Comparison of ENCODE assay signal across 9 mouse cellular contexts in genomic region chr17:37028212-37028611, GRCm38 (mm10). TPM values are rescaled to one million over a fixed set of nuclear protein-coding genes. Genes with fewer than 3 reads are reported as not detected.
DNase-seq lines count a peak whose midpoint lies in the region; ATAC-seq lines count a peak whose summit lies in the region.
"Had no signal": no experiment of that assay in that cellular context is flagged by ENCODE, and none has a peak within 500 bp of the region (broad histone marks: within the 10 kb centered on the region; RNA-seq: fewer than 3 reads in every experiment).

No protein-coding gene starts in this region.

- H3K4me1 ChIP-seq in heart, embryonic 14.5 days (ENCODE audit: control insufficient read depth in 2 of 2, insufficient read depth in 2 of 2, low read length in 2 of 2), result no peaks in the 10 kb centered on the region
- H3K4me1 ChIP-seq in hindbrain, embryonic 14.5 days (replicated peaks; ENCODE audit: control insufficient read depth, insufficient read depth, low read length), result peaks cover 7% of the 10 kb centered on the region; the same call in 1 of the 2 replicates
- 0 out of 2 replicates have a peak, but pooled peaks cover 3% of the 10 kb centered on the region for H3K4me1 ChIP-seq in midbrain, embryonic 12.5 days

- H3K27ac ChIP-seq in heart, embryonic 14.5 days (replicated peaks in 1 of 2; ENCODE audit: control insufficient read depth in 1 of 2, insufficient read depth in 1 of 2, low read depth in 2 of 2, low read length in 2 of 2), result peak overlapping the region; percentile 85 to 88
- peak overlapping the region; percentile 97 for H3K27ac ChIP-seq in hindbrain, embryonic 14.5 days
- peak overlapping the region; percentile 98 for H3K27ac ChIP-seq in midbrain, embryonic 12.5 days (replicated peaks)

- WGBS in heart, embryonic 14.5 days, result 5% methylated on average over 10 of the region's 10 CpGs
- 3% methylated on average over 10 of the region's 10 CpGs for WGBS in hindbrain, embryonic 14.5 days
- 4% methylated on average over 10 of the region's 10 CpGs for WGBS in midbrain, embryonic 12.5 days

- H3K4me2 ChIP-seq in heart, embryonic 14.5 days (ENCODE audit: low read length), result peak overlapping the region; percentile 66
- H3K4me2 ChIP-seq in hindbrain, embryonic 14.5 days (replicated peaks), result peak overlapping the region; percentile 52
- peak overlapping the region; percentile 57 for H3K4me2 ChIP-seq in midbrain, embryonic 12.5 days (replicated peaks)

- peak overlapping the region; percentile 47 to 61 for H3K4me3 ChIP-seq in heart, embryonic 14.5 days (ENCODE audit: control insufficient read depth in 1 of 2, insufficient read depth in 1 of 2, low read depth in 1 of 2, low read length in 2 of 2)
- H3K4me3 ChIP-seq in hindbrain, embryonic 14.5 days (replicated peaks; ENCODE audit: low read length), result peak overlapping the region; percentile 26
- peak overlapping the region; percentile 42 for H3K4me3 ChIP-seq in midbrain, embryonic 12.5 days

- DNase-seq in heart, adult 8-10 months (ENCODE audit: low spot score), result no peak
- DNase-seq in brain, adult 2 months (ENCODE audit: low read depth, low spot score), result peak; percentile 29
- DNase-seq in hindbrain, embryonic 14.5 days (ENCODE audit: low spot score), result peak; percentile 48
- DNase-seq in adipocyte (ENCODE audit: low spot score), result no peak
- DNase-seq in left cerebral cortex, postnatal 14 days (ENCODE audit: low spot score in 2 of 2), result no peak
- DNase-seq in kidney, postnatal 10 days, result no peak

- peak overlapping the region; percentile 52 for H3K9ac ChIP-seq in heart, embryonic 14.5 days (ENCODE audit: low read length)
- H3K9ac ChIP-seq in hindbrain, embryonic 14.5 days, result peak overlapping the region; percentile 70
- H3K9ac ChIP-seq in midbrain, embryonic 12.5 days (replicated peaks), result peak overlapping the region; percentile 59

- no peaks in the 10 kb centered on the region for H3K27me3 ChIP-seq in heart, embryonic 14.5 days (ENCODE audit: control insufficient read depth, insufficient read depth, low read length)
- no peaks in the 10 kb centered on the region for H3K27me3 ChIP-seq in hindbrain, embryonic 14.5 days (ENCODE audit: control insufficient read depth, insufficient read depth, low read length)
- no peaks in the 10 kb centered on the region for H3K27me3 ChIP-seq in midbrain, embryonic 12.5 days

- H3K36me3 ChIP-seq in heart, embryonic 14.5 days (ENCODE audit: control insufficient read depth, insufficient read depth, low read length), result no peaks in the 10 kb centered on the region
- H3K36me3 ChIP-seq in hindbrain, embryonic 14.5 days (replicated peaks; ENCODE audit: control insufficient read depth, insufficient read depth), result no peaks in the 10 kb centered on the region
- no peaks in the 10 kb centered on the region for H3K36me3 ChIP-seq in midbrain, embryonic 12.5 days

- peak; percentile 31; the same call in 1 of the 2 replicates for ATAC-seq in heart, embryonic 14.5 days (ENCODE audit: insufficient number of reproducible peaks, insufficient read depth, low FRiP score, low read depth)
- ATAC-seq in hindbrain, embryonic 14.5 days (ENCODE audit: low FRiP score), result peak; percentile 21
- ATAC-seq in midbrain, embryonic 12.5 days (ENCODE audit: low FRiP score, low read depth), result no peak; the same call in 1 of the 2 replicates

- no peaks in the 10 kb centered on the region for H3K9me3 ChIP-seq in heart, embryonic 14.5 days (ENCODE audit: control insufficient read depth, low read length)
- no peaks in the 10 kb centered on the region for H3K9me3 ChIP-seq in hindbrain, embryonic 14.5 days (ENCODE audit: control insufficient read depth, low read length)
- no peaks in the 10 kb centered on the region for H3K9me3 ChIP-seq in midbrain, embryonic 12.5 days

- intact Hi-C loops in left cerebral cortex, postnatal 14 days (cut with DNase I), result no loop called here

RNA-seq across cellular contexts. Expression of gene Mog, which starts 5.0 kb away (rescaled TPM):
- 0.15 TPM in 1 of 2 replicates, not detected in the other for polyA plus RNA-seq in heart, embryonic 14.5 days (2014; fragmentation: Nextera tagmentation; extraction: Ambion mirVana)
- total RNA-seq in heart, adult 8-10 months (2022), result not detected
- polyA plus RNA-seq in hindbrain, embryonic 14.5 days (2014; fragmentation: Nextera tagmentation; extraction: Ambion mirVana), result 2.2 and 3.1 TPM in 2 replicates
- 0.68 and 0.96 TPM in 2 replicates for polyA plus RNA-seq in midbrain, embryonic 12.5 days (2016; fragmentation: Nextera tagmentation; extraction: Ambion mirVana)
- 10 to 100 TPM; 23.9 to 46.1 TPM for total RNA-seq in left cerebral cortex, postnatal 14 days (2021)
- polyA plus RNA-seq: spleen, adult 2 months had no signal

RNA-seq across cellular contexts. Expression of gene Gabbr1, which starts 17.6 kb away (rescaled TPM):
- 3.6 and 8.0 TPM in 2 replicates for polyA plus RNA-seq in heart, embryonic 14.5 days (2014; fragmentation: Nextera tagmentation; extraction: Ambion mirVana)
- total RNA-seq in heart, adult 8-10 months (2022), result 1 to 10 TPM; 7.2 to 9.2 (median 7.4) TPM
- polyA plus RNA-seq in hindbrain, embryonic 14.5 days (2014; fragmentation: Nextera tagmentation; extraction: Ambion mirVana), result 114 and 117 TPM in 2 replicates
- 33.4 and 35.9 TPM in 2 replicates for polyA plus RNA-seq in midbrain, embryonic 12.5 days (2016; fragmentation: Nextera tagmentation; extraction: Ambion mirVana)
- total RNA-seq in left cerebral cortex, postnatal 14 days (2021), result 100 to 1,000 TPM; 629 to 637 TPM

RNA-seq across cellular contexts. Expression of gene Zfp57, which starts 27.2 kb away (rescaled TPM):
- 38.3 and 43.4 TPM in 2 replicates for polyA plus RNA-seq in heart, embryonic 14.5 days (2014; fragmentation: Nextera tagmentation; extraction: Ambion mirVana)
- total RNA-seq in heart, adult 8-10 months (2022), result 1 to 10 TPM in 3 of 4 experiments, under 1 TPM in 1; 0.87 to 2.4 (median 1.4) TPM
- polyA plus RNA-seq in hindbrain, embryonic 14.5 days (2014; fragmentation: Nextera tagmentation; extraction: Ambion mirVana), result 225 and 236 TPM in 2 replicates
- 175 and 190 TPM in 2 replicates for polyA plus RNA-seq in midbrain, embryonic 12.5 days (2016; fragmentation: Nextera tagmentation; extraction: Ambion mirVana)
- total RNA-seq in left cerebral cortex, postnatal 14 days (2021), result 10 to 100 TPM; 25.9 to 27.9 TPM

RNA-seq across cellular contexts. Expression of gene H2-M5, which starts 38.9 kb away (rescaled TPM):
- 0.23 and 0.75 TPM in 2 replicates for polyA plus RNA-seq in heart, embryonic 14.5 days (2014; fragmentation: Nextera tagmentation; extraction: Ambion mirVana)
- under 1 TPM in 1 of 4 experiments, not detected in 3; 0.25 TPM for total RNA-seq in heart, adult 8-10 months (2022)
- 0.64 and 1.0 TPM in 2 replicates for polyA plus RNA-seq in hindbrain, embryonic 14.5 days (2014; fragmentation: Nextera tagmentation; extraction: Ambion mirVana)
- 2.4 and 2.9 TPM in 2 replicates for polyA plus RNA-seq in midbrain, embryonic 12.5 days (2016; fragmentation: Nextera tagmentation; extraction: Ambion mirVana)
- total RNA-seq in left cerebral cortex, postnatal 14 days (2021), result 1 to 10 TPM; 1.9 to 2.7 TPM

RNA-seq across cellular contexts. Expression of gene 2410137M14Rik, which starts 47.2 kb away (rescaled TPM):
- polyA plus RNA-seq in heart, embryonic 14.5 days (2014; fragmentation: Nextera tagmentation; extraction: Ambion mirVana), result 0.32 TPM in 1 of 2 replicates, not detected in the other
- total RNA-seq in heart, adult 8-10 months (2022), result 1 to 10 TPM in 2 of 4 experiments, under 1 TPM in 2; 0.50 to 1.4 (median 0.90) TPM
- 0.47 TPM in 1 of 2 replicates, not detected in the other for polyA plus RNA-seq in hindbrain, embryonic 14.5 days (2014; fragmentation: Nextera tagmentation; extraction: Ambion mirVana)
- polyA plus RNA-seq in midbrain, embryonic 12.5 days (2016; fragmentation: Nextera tagmentation; extraction: Ambion mirVana), result 0.28 and 0.37 TPM in 2 replicates
- total RNA-seq in left cerebral cortex, postnatal 14 days (2021), result not detected
- polyA plus RNA-seq: spleen, adult 2 months had no signal

Comparison
In these comparisons a context has a peak if more than half of its experiments do, and no peak if none do; other contexts are left out.
1. DNase-seq: peak in brain, adult 2 months (single experiment) and hindbrain, embryonic 14.5 days (single experiment); none in heart, adult 8-10 months (single experiment), adipocyte (single experiment), left cerebral cortex, postnatal 14 days (0 of 2) and kidney, postnatal 10 days (single experiment).
2. Peak in every context shown above with its lines, with median percentiles within 50 percentile points of each other: H3K27ac ChIP-seq, H3K4me2 ChIP-seq, H3K4me3 ChIP-seq and H3K9ac ChIP-seq.